Mouse (Mus musculus): ENCODE data around the gene Pif1.

- no peak for TF ChIP-seq POLR2A (IDR thresholded peaks at IDR 0.05; ENCODE audit: low read depth, low read length)
- TF ChIP-seq MAFK (IDR thresholded peaks at IDR 0.05; ENCODE audit: insufficient replicate concordance, low read length), result no peak
- TF ChIP-seq MXI1 (IDR thresholded peaks at IDR 0.05; ENCODE audit: low read depth, low read length), result no peak
- TF ChIP-seq CTCF (conservative IDR thresholded peaks at IDR 0.05 in 1 of 2, IDR thresholded peaks at IDR 0.05 in 1 of 2; ENCODE audit: low read depth in 2 of 2, low read length in 2 of 2), result no peak
- TF ChIP-seq ZKSCAN1 (IDR thresholded peaks at IDR 0.05; ENCODE audit: borderline replicate concordance, low read depth, low read length), result no peak
- no peak for TF ChIP-seq KAT2A (IDR thresholded peaks at IDR 0.05; ENCODE audit: insufficient replicate concordance, low read length)
- TF ChIP-seq ELF1 (IDR thresholded peaks at IDR 0.05; ENCODE audit: low read depth, low read length), result no peak
- no peak for TF ChIP-seq EP300 (IDR thresholded peaks at IDR 0.05; ENCODE audit: low read length)
Measured at GRCm38 (mm10) chr9:65556349-65556748, 30.6 kb upstream of the Pif1 start.
